Mouse (Mus musculus): ENCODE data around the gene Dlx4. TPM values are rescaled to one million over a fixed set of nuclear protein-coding genes. Genes with fewer than 3 reads are reported as not detected.

Dlx4 gene
- total and polyA plus RNA-seq, 3 experiments: 0.05 TPM; not detected in 2

GRCm38 (mm10) chr11:95144946-95145483 lies 1.0 kb downstream of the Dlx4 start:
- TF ChIP-seq POLR2AphosphoS5 (IDR thresholded peaks at IDR 0.05; ENCODE audit: insufficient replicate concordance, low read depth, low read length) (no peak), GATA2 (IDR thresholded peaks at IDR 0.05; ENCODE audit: borderline replicate concordance, low read depth, low read length) (no peak), CTCF (IDR thresholded peaks at IDR 0.05; ENCODE audit: low read depth, low read length) (no peak), TAL1 (conservative IDR thresholded peaks at IDR 0.05; ENCODE audit: low read depth, low read length) (no peak), GATA1 (IDR thresholded peaks at IDR 0.05; ENCODE audit: borderline replicate concordance, low read length) (no peak)
- ATAC-seq (ENCODE audit: extremely low read depth, insufficient number of reproducible peaks, low FRiP score, poor library complexity, severe bottlenecking): no peak
- H3K9me3 ChIP-seq (replicated peaks): no peaks in the 10 kb centered on the region
- H3K27me3 ChIP-seq (ENCODE audit: insufficient read depth, low read length): peaks cover 42% of the 10 kb centered on the region
- H3K4me3 ChIP-seq (ENCODE audit: low read depth, low read length): no peak overlapping the region
- DNase-seq (ENCODE audit: low spot score): no peak
- no peaks in the 10 kb centered on the region for H3K36me3 ChIP-seq (replicated peaks)
- no peaks in the 10 kb centered on the region; the same call in 1 of the 2 replicates for H3K4me1 ChIP-seq (ENCODE audit: insufficient read depth, low read depth, low read length)

GRCm38 (mm10) chr11:95144091-95144945 lies 1.7 kb downstream of the Dlx4 start:
- no peak for TF ChIP-seq GATA1 (IDR thresholded peaks at IDR 0.05; ENCODE audit: borderline replicate concordance, low read length)
- TF ChIP-seq POLR2AphosphoS5 (IDR thresholded peaks at IDR 0.05; ENCODE audit: insufficient replicate concordance, low read depth, low read length): no peak
- no peak for TF ChIP-seq CTCF (IDR thresholded peaks at IDR 0.05; ENCODE audit: low read depth, low read length)
- DNase-seq (ENCODE audit: low spot score) (no peak), ATAC-seq (ENCODE audit: extremely low read depth, insufficient number of reproducible peaks, low FRiP score, poor library complexity, severe bottlenecking) (no peak)
- Histone ChIP-seq H3K27me3 (ENCODE audit: insufficient read depth, low read length) (peaks cover 48% of the 10 kb centered on the region), H3K36me3 (replicated peaks) (no peaks in the 10 kb centered on the region), H3K4me1 (ENCODE audit: insufficient read depth, low read depth, low read length) (no peaks in the 10 kb centered on the region; the same call in 1 of the 2 replicates), H3K9me3 (replicated peaks) (no peaks in the 10 kb centered on the region), H3K4me3 (ENCODE audit: low read depth, low read length) (no peak overlapping the region)

- no peaks in the 10 kb centered on the region; the same call in 1 of the 2 replicates for H3K4me1 ChIP-seq (ENCODE audit: insufficient read depth, low read depth, low read length)
- DNase-seq (ENCODE audit: low spot score) (no peak), ATAC-seq (ENCODE audit: extremely low read depth, insufficient number of reproducible peaks, low FRiP score, poor library complexity, severe bottlenecking) (no peak)
- H3K4me3 ChIP-seq (ENCODE audit: low read depth, low read length): no peak overlapping the region
- H3K36me3 ChIP-seq (replicated peaks): no peaks in the 10 kb centered on the region
- H3K9me3 ChIP-seq (replicated peaks): no peaks in the 10 kb centered on the region
- H3K27me3 ChIP-seq (ENCODE audit: insufficient read depth, low read length): peaks cover 46% of the 10 kb centered on the region
- TF ChIP-seq CTCF (IDR thresholded peaks at IDR 0.05; ENCODE audit: low read depth, low read length): no peak
- TF ChIP-seq GATA1 (IDR thresholded peaks at IDR 0.05; ENCODE audit: borderline replicate concordance, low read length): no peak
- TF ChIP-seq TAL1 (conservative IDR thresholded peaks at IDR 0.05; ENCODE audit: low read depth, low read length): no peak
- no peak for TF ChIP-seq POLR2AphosphoS5 (IDR thresholded peaks at IDR 0.05; ENCODE audit: insufficient replicate concordance, low read depth, low read length)
- no peak for TF ChIP-seq GATA2 (IDR thresholded peaks at IDR 0.05; ENCODE audit: borderline replicate concordance, low read depth, low read length)
Observed at GRCm38 (mm10) chr11:95143663-95144062, 2.4 kb downstream of the Dlx4 start.

GRCm38 (mm10) chr11:95142980-95143575 lies 3.0 kb downstream of the Dlx4 start:
- DNase-seq (ENCODE audit: low spot score) (no peak), ATAC-seq (ENCODE audit: extremely low read depth, insufficient number of reproducible peaks, low FRiP score, poor library complexity, severe bottlenecking) (no peak)
- no peaks in the 10 kb centered on the region; the same call in 1 of the 2 replicates for H3K4me1 ChIP-seq (ENCODE audit: insufficient read depth, low read depth, low read length)
- H3K27me3 ChIP-seq (ENCODE audit: insufficient read depth, low read length): peaks cover 44% of the 10 kb centered on the region
- no peaks in the 10 kb centered on the region for H3K36me3 ChIP-seq (replicated peaks)
- no peaks in the 10 kb centered on the region for H3K9me3 ChIP-seq (replicated peaks)
- TF ChIP-seq GATA2 (IDR thresholded peaks at IDR 0.05; ENCODE audit: borderline replicate concordance, low read depth, low read length): no peak
- TF ChIP-seq TAL1 (conservative IDR thresholded peaks at IDR 0.05; ENCODE audit: low read depth, low read length): no peak
- no peak for TF ChIP-seq POLR2AphosphoS5 (IDR thresholded peaks at IDR 0.05; ENCODE audit: insufficient replicate concordance, low read depth, low read length)
- no peak for TF ChIP-seq GATA1 (IDR thresholded peaks at IDR 0.05; ENCODE audit: borderline replicate concordance, low read length)
- no peak for TF ChIP-seq CTCF (IDR thresholded peaks at IDR 0.05; ENCODE audit: low read depth, low read length)
- H3K4me3 ChIP-seq (ENCODE audit: low read depth, low read length): no peak overlapping the region

GRCm38 (mm10) chr11:95142258-95142657 lies 3.8 kb downstream of the Dlx4 start:
- Histone ChIP-seq H3K4me1 (ENCODE audit: insufficient read depth, low read depth, low read length) (no peaks in the 10 kb centered on the region; the same call in 1 of the 2 replicates), H3K9me3 (replicated peaks) (no peaks in the 10 kb centered on the region), H3K36me3 (replicated peaks) (no peaks in the 10 kb centered on the region), H3K4me3 (ENCODE audit: low read depth, low read length) (no peak overlapping the region), H3K27me3 (ENCODE audit: insufficient read depth, low read length) (peaks cover 44% of the 10 kb centered on the region)
- ATAC-seq (ENCODE audit: extremely low read depth, insufficient number of reproducible peaks, low FRiP score, poor library complexity, severe bottlenecking) (no peak), DNase-seq (ENCODE audit: low spot score) (no peak)
- TF ChIP-seq TAL1 (conservative IDR thresholded peaks at IDR 0.05; ENCODE audit: low read depth, low read length) (no peak), GATA1 (IDR thresholded peaks at IDR 0.05; ENCODE audit: borderline replicate concordance, low read length) (no peak), POLR2AphosphoS5 (IDR thresholded peaks at IDR 0.05; ENCODE audit: insufficient replicate concordance, low read depth, low read length) (no peak), GATA2 (IDR thresholded peaks at IDR 0.05; ENCODE audit: borderline replicate concordance, low read depth, low read length) (no peak), CTCF (IDR thresholded peaks at IDR 0.05; ENCODE audit: low read depth, low read length) (no peak)

GRCm38 (mm10) chr11:95139871-95140270 lies 6.2 kb downstream of the Dlx4 start:
- H3K36me3 ChIP-seq (replicated peaks): no peaks in the 10 kb centered on the region
- DNase-seq (ENCODE audit: low spot score) (no peak), ATAC-seq (ENCODE audit: extremely low read depth, insufficient number of reproducible peaks, low FRiP score, poor library complexity, severe bottlenecking) (no peak)
- no peaks in the 10 kb centered on the region for H3K4me1 ChIP-seq (ENCODE audit: insufficient read depth, low read depth, low read length)
- H3K27me3 ChIP-seq (ENCODE audit: insufficient read depth, low read length): peaks cover 31% of the 10 kb centered on the region
- H3K4me3 ChIP-seq (ENCODE audit: low read depth, low read length): no peak overlapping the region
- H3K9me3 ChIP-seq (replicated peaks): no peaks in the 10 kb centered on the region
- TF ChIP-seq CTCF (IDR thresholded peaks at IDR 0.05; ENCODE audit: low read depth, low read length) (no peak), GATA2 (IDR thresholded peaks at IDR 0.05; ENCODE audit: borderline replicate concordance, low read depth, low read length) (no peak), POLR2AphosphoS5 (IDR thresholded peaks at IDR 0.05; ENCODE audit: insufficient replicate concordance, low read depth, low read length) (no peak), TAL1 (conservative IDR thresholded peaks at IDR 0.05; ENCODE audit: low read depth, low read length) (no peak), GATA1 (IDR thresholded peaks at IDR 0.05; ENCODE audit: borderline replicate concordance, low read length) (no peak)

Measured in G1E (cell line).